Mouse (Mus musculus) E14TG2a.4 (cell line): Measurements from ENCODE around the gene Xrra1.

Source experiments
- H3K27me3 ChIP-seq: 2 replicates; pipeline ENCODE4 v1.6.1; 2014; ENCODE audit warnings: low read length, control low read depth; ENCODE audit not compliant: insufficient read depth
- H3K36me3 ChIP-seq: 2 replicates; pipeline ENCODE4 v1.6.1; 2014; ENCODE audit warnings: low read length, control low read depth; ENCODE audit not compliant: insufficient read depth
- H3K4me1 ChIP-seq: replicated peaks from 2 replicates; pipeline ENCODE4 v1.6.1; 2014; ENCODE audit warnings: low read depth, low read length, control low read depth
- H3K4me3 ChIP-seq: replicated peaks from 2 replicates; pipeline ENCODE4 v1.5.1; 2014; ENCODE audit warnings: mild to moderate bottlenecking, low read length
- H3K9me3 ChIP-seq: 2 replicates; pipeline ENCODE4 v1.6.1; 2014; ENCODE audit warnings: low read length, control low read depth
- CTCF ChIP-seq: conservative IDR thresholded peaks from 2 replicates; pipeline ENCODE4 v1.5.1; 2014; ENCODE audit warnings: low read length
- NANOG ChIP-seq: IDR thresholded peaks from 2 replicates; pipeline ENCODE4 v1.6.1; 2014; ENCODE audit warnings: borderline replicate concordance, low read length, mixed read lengths
- POU5F1 ChIP-seq: IDR thresholded peaks from 2 replicates; pipeline ENCODE4 v1.6.1; 2014; ENCODE audit warnings: low read length, borderline replicate concordance

The Xrra1 gene

DNA sequence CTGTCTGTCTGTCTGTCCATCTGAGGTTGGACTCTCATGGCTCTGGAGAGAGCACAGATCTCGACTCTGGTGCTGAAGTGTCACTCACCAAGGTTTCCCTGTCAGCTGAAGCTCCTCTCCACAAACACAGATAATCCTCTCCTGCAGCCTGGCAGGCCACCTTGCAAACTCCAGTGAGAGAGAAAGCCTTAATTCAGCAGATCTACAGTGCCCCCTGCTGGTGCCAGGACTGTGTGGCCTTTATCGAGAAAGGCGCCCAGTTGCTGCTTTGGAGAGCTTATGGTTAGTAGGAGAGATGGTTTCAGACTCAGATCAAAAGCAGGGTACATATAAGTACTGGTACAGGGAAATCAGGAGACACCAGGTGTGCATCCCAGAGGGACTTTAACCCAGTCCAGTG, 17.4 kb downstream of the Xrra1 start:
- no peak overlapping the region for H3K4me3 ChIP-seq
- H3K27me3 ChIP-seq: peaks cover 5% of the 10 kb centered on the region
- no peaks in the 10 kb centered on the region for H3K9me3 ChIP-seq
- no peaks in the 10 kb centered on the region for H3K36me3 ChIP-seq
- no peaks in the 10 kb centered on the region for H3K4me1 ChIP-seq
- TF ChIP-seq CTCF: peak; percentile 88
- no peak for TF ChIP-seq POU5F1
- no peak for TF ChIP-seq NANOG

DNA sequence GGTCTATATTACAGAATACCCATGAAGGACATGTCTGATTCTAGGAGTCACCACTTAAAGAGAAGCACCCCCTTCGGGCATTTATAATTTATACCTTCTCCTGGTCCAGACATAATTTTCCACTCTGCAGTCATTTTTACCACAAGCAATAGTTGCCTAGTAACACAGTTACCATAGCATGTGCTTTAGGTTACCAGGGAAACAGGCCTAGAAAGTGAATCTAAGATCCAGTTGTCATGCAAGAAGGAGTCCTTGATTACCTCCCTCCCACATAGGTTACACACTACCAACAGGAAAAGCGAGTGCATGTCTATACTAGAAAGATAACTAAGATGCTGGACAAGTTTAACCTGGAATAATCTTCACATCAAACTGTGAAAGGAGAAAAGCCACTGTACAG, 19.3 kb downstream of the Xrra1 start:
- TF ChIP-seq POU5F1: no peak
- TF ChIP-seq NANOG: no peak
- no peak for TF ChIP-seq CTCF
- Histone ChIP-seq H3K9me3 (no peaks in the 10 kb centered on the region), H3K4me1 (no peaks in the 10 kb centered on the region), H3K27me3 (peaks cover 2% of the 10 kb centered on the region; the same call in 1 of the 2 replicates), H3K36me3 (no peaks in the 10 kb centered on the region), H3K4me3 (no peak overlapping the region)

DNA sequence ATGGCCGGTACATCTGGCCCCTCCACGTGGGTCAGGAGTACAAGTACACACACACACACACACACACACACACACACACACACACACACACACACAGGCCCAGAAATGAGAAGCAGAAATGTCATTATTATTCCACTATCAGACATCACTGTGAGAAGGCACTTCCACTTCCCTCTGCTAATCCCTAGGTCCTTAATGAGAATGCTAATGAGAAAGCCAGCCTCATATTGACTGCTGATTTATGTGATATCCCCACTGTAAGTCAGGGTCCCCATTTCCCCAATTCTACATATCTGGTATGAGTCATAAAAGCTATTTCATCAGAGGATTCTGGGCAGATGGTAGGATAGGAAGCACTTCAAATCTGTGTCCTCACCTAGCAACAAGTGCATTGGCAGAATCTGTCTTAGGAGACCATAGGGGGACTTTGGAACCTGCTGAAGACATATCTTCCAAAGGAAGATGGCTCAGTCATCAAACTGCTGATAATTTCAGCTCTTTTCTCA, 28.4 kb downstream of the Xrra1 start:
- TF ChIP-seq POU5F1 (no peak), CTCF (no peak), NANOG (no peak)
- Histone ChIP-seq H3K36me3 (no peaks in the 10 kb centered on the region), H3K9me3 (no peaks in the 10 kb centered on the region), H3K4me1 (no peaks in the 10 kb centered on the region), H3K4me3 (no peak overlapping the region), H3K27me3 (no peaks in the 10 kb centered on the region; the same call in 1 of the 2 replicates)

DNA sequence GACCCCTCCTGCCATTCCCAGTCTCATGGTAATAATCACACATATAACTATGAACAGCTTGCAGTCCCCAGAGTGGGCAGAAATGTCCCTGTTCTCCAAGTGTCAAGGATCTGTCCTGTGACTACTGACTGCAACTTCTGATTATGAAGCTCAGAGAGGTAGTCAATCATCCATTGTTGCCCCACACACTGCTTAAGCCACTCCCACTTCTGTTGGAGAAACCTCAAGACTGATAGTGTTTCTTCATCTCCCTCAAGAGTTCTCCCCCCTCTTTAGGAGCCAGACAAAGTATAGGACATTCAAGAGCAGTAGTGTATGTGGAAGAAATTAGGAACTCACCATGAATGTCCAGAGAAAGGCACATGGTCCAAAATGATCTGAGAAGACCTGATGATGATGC, 28.8 kb downstream of the Xrra1 start:
- TF ChIP-seq NANOG (no peak), POU5F1 (no peak), CTCF (no peak)
- Histone ChIP-seq H3K9me3 (no peaks in the 10 kb centered on the region), H3K36me3 (no peaks in the 10 kb centered on the region), H3K27me3 (no peaks in the 10 kb centered on the region; the same call in 1 of the 2 replicates), H3K4me3 (no peak overlapping the region), H3K4me1 (no peaks in the 10 kb centered on the region)

DNA sequence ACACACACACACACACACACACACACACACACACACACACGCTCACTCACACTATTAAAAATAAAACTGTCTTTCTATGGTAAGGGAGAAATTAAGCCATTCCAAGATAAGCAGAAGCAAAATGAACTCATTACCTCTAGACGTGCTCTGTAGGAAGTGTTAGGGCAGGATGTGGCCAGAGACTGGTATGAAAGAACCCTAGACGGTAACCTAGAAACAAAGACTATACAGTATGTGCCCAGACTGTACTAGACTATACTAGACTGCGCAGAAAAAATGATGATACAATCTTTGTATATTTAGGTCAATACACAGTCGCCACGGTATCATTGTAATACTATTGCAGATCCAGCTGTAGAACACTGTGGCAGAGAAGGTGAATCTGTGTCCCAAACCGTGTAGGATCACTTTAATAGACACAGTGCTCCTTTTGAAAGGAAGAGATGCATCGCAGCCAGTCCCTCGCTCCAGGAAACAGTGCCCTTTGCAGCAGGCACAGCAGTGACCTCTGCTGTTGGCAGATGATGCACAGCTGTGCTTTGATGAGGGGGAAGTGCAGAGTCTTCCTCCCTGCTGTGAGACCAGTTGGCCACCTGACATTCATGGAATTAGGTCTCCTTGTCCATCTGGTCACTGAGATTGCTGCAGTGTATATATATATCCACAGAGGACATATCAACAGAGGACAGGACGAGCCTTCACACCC, 30.4 kb downstream of the Xrra1 start:
- no peaks in the 10 kb centered on the region for H3K36me3 ChIP-seq
- TF ChIP-seq CTCF (no peak), POU5F1 (no peak), NANOG (no peak)
- no peaks in the 10 kb centered on the region; the same call in 1 of the 2 replicates for H3K27me3 ChIP-seq
- no peaks in the 10 kb centered on the region for H3K4me1 ChIP-seq
- no peaks in the 10 kb centered on the region for H3K9me3 ChIP-seq
- no peak overlapping the region for H3K4me3 ChIP-seq

DNA sequence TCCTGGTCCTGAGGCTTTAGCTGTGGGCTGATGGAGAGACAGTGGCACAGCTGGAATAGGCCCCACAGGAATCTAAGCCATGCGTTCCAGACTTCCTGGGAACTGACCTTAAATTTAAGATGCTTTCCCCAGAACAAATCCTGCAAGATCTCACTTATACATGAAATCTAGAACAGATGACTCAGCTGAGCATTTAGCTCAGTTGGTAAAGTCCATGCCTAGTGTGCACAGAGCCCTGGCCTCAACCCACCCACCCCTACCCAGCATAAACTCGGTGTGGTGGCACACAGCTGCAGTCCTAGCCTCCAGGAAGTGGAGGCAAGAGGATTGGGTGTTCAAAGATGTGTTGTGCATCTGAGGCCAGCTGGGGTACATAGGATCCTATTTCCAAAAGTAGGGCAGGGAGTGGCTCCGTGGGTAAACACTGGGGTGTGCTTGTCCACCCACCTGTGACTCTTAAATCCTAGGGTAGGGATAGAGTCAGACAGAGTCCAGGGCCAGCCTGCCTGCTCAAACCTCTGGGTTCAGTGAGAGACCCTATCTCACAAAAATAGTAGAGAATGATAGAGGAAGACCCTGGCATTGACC, 31.3 kb downstream of the Xrra1 start:
- H3K9me3 ChIP-seq: no peaks in the 10 kb centered on the region
- no peaks in the 10 kb centered on the region for H3K4me1 ChIP-seq
- no peaks in the 10 kb centered on the region for H3K36me3 ChIP-seq
- TF ChIP-seq POU5F1 (no peak), NANOG (no peak), CTCF (no peak)
- H3K27me3 ChIP-seq: no peaks in the 10 kb centered on the region; the same call in 1 of the 2 replicates
- H3K4me3 ChIP-seq: no peak overlapping the region

DNA sequence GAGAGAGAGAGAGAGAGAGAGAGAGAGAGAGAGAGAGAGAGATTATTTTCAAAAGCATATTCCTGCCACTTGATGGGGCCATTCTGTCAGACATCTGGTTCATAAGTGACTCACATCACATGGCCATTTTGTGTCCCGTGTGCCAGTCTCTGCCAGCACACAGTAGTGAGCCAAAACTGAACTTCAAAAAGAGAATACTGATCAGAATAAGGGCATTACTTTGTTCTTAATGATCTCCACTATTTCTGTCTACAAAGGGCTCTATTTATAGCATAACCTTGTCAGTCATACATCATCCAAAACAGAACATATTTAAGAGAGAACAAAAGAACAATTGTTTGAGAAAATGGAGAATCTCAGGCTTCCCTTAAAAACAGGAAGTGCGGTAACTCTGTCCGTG, 32.6 kb downstream of the Xrra1 start:
- H3K9me3 ChIP-seq: no peaks in the 10 kb centered on the region
- TF ChIP-seq CTCF: no peak
- no peak for TF ChIP-seq NANOG
- no peak for TF ChIP-seq POU5F1
- H3K4me3 ChIP-seq: no peak overlapping the region

DNA sequence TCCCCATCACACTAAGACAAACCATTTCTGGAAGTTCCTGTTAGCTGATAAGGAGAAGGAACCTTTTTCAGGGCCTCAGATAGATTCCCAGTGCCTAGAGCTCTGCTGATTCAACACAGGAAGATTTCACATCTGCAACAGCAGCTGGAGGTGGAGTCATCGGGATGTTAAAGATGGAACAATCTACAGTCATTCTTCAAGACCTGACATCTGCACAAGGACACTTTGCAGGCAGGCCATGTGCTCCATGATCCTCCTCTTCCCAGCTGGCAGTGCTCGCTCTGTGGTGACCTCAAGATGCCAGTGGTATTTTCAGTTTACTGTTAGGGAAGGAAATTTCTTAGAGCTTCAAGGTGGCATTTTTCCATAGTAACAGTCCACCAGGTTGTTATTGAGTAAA, 33.4 kb downstream of the Xrra1 start:
- TF ChIP-seq NANOG: no peak
- no peak for TF ChIP-seq POU5F1
- no peak for TF ChIP-seq CTCF
- Histone ChIP-seq H3K36me3 (no peaks in the 10 kb centered on the region), H3K4me1 (no peaks in the 10 kb centered on the region), H3K27me3 (peaks cover 3% of the 10 kb centered on the region), H3K9me3 (no peaks in the 10 kb centered on the region), H3K4me3 (no peak overlapping the region)

More for the DNA sequence above, 32.6 kb downstream of the Xrra1 start:
- Histone ChIP-seq H3K4me1 (no peaks in the 10 kb centered on the region), H3K36me3 (no peaks in the 10 kb centered on the region), H3K27me3 (no peaks in the 10 kb centered on the region; the same call in 1 of the 2 replicates)

DNA sequence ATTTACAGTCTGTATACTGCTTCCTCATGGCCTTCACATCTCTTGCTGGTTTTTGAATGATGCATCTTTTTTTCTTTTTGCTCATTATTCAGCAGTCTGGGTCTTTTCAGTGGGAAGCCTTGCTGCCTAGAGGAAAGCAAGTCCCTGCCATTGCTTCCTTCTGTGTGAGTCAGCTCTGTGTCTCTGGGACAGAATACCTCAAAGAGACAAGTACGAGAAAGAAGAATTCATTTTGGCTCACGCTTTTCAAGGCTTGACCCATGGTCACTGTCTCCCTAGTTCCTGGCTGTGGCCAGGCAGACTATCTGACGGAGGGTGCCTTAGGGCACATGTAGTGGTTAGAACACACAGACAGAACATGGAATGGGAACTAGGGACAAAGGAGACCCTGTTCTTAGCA, 35.1 kb downstream of the Xrra1 start:
- Histone ChIP-seq H3K36me3 (no peaks in the 10 kb centered on the region), H3K4me3 (no peak overlapping the region), H3K9me3 (no peaks in the 10 kb centered on the region), H3K27me3 (peaks cover 5% of the 10 kb centered on the region), H3K4me1 (no peaks in the 10 kb centered on the region)
- TF ChIP-seq CTCF (no peak), NANOG (no peak), POU5F1 (no peak)
